Mouse (Mus musculus) heart, adult 8-10 months (tissue): ENCODE data around the gene Gm8011. TPM values are rescaled to one million over a fixed set of nuclear protein-coding genes. Genes with fewer than 3 reads are reported as not detected.
"Not testable (repeated sequence)": the region's sequence is repeated elsewhere in the genome, so short reads cannot be mapped to it uniquely, and the experiment has no call there.

Source experiments
- DNase-seq: peaks from one replicate; pipeline ENCODE4 v3.0.0; 2022; ENCODE audit warnings: low spot score
- total RNA-seq, 4 experiments: library from RNA; stranded (reverse); gene quantifications; 2 replicates each; pipeline ENCODE4 v1.2.4; 2022

Gene Gm8011
- not detected for total RNA-seq

GRCm38 (mm10) chr14:42463581-42463980, at the start of gene Gm8011:
Gene Gm8011, plus strand, starts transcription at chr14:42463881.
- not testable (repeated sequence) for DNase-seq

GRCm38 (mm10) chr14:42439573-42439972, 24.1 kb upstream of the Gm8011 start, which contains the start of gene Gm8005:
Gene Gm8005, minus strand, starts transcription at chr14:42439673.
- not testable (repeated sequence) for DNase-seq

GRCm38 (mm10) chr14:42502249-42502648, 38.6 kb downstream of the Gm8011 start, which contains the start of gene Gm8020:
Gene Gm8020, minus strand, starts transcription at chr14:42502349.
- DNase-seq, result not testable (repeated sequence)

Other genes with a start within 250 kb of the Gm8011 start
- not detected for gene Gm17026, start 203.8 kb upstream of the Gm8011 start, total RNA-seq
- gene Gm9611, start 166.5 kb upstream of the Gm8011 start, total RNA-seq, result not detected
- gene Gm7995, start 153.7 kb upstream of the Gm8011 start, total RNA-seq, result not detected
- gene Gm8005, start 24.2 kb upstream of the Gm8011 start, total RNA-seq, result not detected
- gene Gm8020, start 38.5 kb downstream of the Gm8011 start, total RNA-seq, result not detected
- gene Gm8024, start 60.4 kb downstream of the Gm8011 start, total RNA-seq, result not detected
- gene Gm17124, start 136.0 kb downstream of the Gm8011 start, total RNA-seq, result not detected
- not detected for gene Gm3633, start 178.0 kb downstream of the Gm8011 start, total RNA-seq
- gene Gm10378, start 192.1 kb downstream of the Gm8011 start, total RNA-seq, result not detected